ENCODE assay signal across 29 mouse cellular contexts in the genomic region with DNA sequence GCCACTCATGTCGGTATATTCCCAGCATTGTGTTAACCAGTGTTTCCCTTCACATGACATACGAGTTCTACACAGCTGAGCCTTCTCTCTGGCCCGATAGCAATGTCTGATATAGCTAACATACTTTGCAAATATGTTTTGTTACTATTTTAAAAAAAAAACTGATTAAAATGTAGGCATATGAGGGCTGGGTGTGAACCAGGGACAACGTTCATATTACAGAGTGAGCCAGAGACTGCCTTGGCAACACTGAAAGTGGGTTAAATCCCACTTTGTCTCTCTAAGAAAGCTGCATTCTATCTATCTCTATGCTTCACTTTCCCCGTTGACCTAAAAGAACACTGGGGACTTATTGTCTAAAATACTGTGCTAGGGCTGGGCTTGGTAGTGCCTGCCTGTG. TPM values are rescaled to one million over a fixed set of nuclear protein-coding genes. Genes with fewer than 3 reads are reported as not detected.
"Had no signal": no experiment of that assay in that cellular context is flagged by ENCODE, and none has a peak within 500 bp of the region (broad histone marks: within the 10 kb centered on the region; RNA-seq: fewer than 3 reads in every experiment).

No protein-coding gene starts in this region.

- H3K27ac ChIP-seq: lung, embryonic 15.5 days; macrophage; midbrain, embryonic 13.5 days; midbrain, embryonic 15.5 days; neural tube, embryonic 13.5 days; neural tube, embryonic 15.5 days had no signal

- H3K4me1 ChIP-seq: lung, embryonic 15.5 days; midbrain, embryonic 13.5 days; midbrain, embryonic 15.5 days; neural tube, embryonic 15.5 days had no signal

- ATAC-seq: liver, postnatal 0 days; lung, postnatal 0 days; midbrain, embryonic 13.5 days; midbrain, embryonic 15.5 days had no signal

- H3K36me3 ChIP-seq: lung, embryonic 15.5 days had no signal

- H3K4me2 ChIP-seq: lung, embryonic 15.5 days; midbrain, embryonic 11.5 days; midbrain, embryonic 13.5 days; midbrain, embryonic 15.5 days; neural tube, embryonic 13.5 days; neural tube, embryonic 15.5 days had no signal

- H3K4me3 ChIP-seq: lung, embryonic 15.5 days; megakaryocyte, embryonic 14.5 days; midbrain, embryonic 13.5 days; midbrain, embryonic 15.5 days; neural tube, embryonic 13.5 days; neural tube, embryonic 15.5 days had no signal

- H3K9me3 ChIP-seq: lung, embryonic 15.5 days; megakaryocyte, embryonic 14.5 days; midbrain, embryonic 13.5 days; midbrain, embryonic 15.5 days; neural tube, embryonic 13.5 days; neural tube, embryonic 15.5 days had no signal

- H3K9ac ChIP-seq: liver, postnatal 0 days; lung, embryonic 15.5 days; midbrain, embryonic 13.5 days; midbrain, embryonic 15.5 days; neural tube, embryonic 13.5 days; neural tube, embryonic 15.5 days had no signal

- DNase-seq: liver, postnatal 0 days; lung, adult 2 months; lung, postnatal 14 days; lung, postnatal 36 days; retina, postnatal 1 day; right cerebral cortex, adult 18-20 months; right cerebral cortex, postnatal 25 days; right cerebral cortex, postnatal 4 days; spleen, adult 18-20 months; thymus, adult 2 months; thymus, postnatal 25 days; thymus, postnatal 4 days had no signal

- H3K27me3 ChIP-seq: lung, embryonic 15.5 days; megakaryocyte, embryonic 14.5 days; midbrain, embryonic 15.5 days; neural tube, embryonic 13.5 days; neural tube, embryonic 15.5 days had no signal

RNA-seq across cellular contexts. Expression of a gene that starts 11.9 kb away (rescaled TPM):
- total RNA-seq: megakaryocyte progenitor cell, adult 5-6 weeks; midbrain, postnatal 0 days; monocyte, adult 5-6 weeks had no signal
- polyA plus RNA-seq: liver, postnatal 0 days; lung, adult 2 months; lung, embryonic 15.5 days; lung, postnatal 0 days; macrophage; midbrain, embryonic 13.5 days; midbrain, postnatal 0 days; neural tube, embryonic 11.5 days; neural tube, embryonic 13.5 days; neural tube, embryonic 15.5 days; small intestine, adult 2 months; stomach, embryonic 14.5 days; stomach, embryonic 16.5 days; thymus, adult 2 months; urinary bladder, adult 2 months had no signal
